Mouse (Mus musculus): ENCODE results near the gene A630023A22Rik. TPM values are rescaled to one million over a fixed set of nuclear protein-coding genes. Genes with fewer than 3 reads are reported as not detected.

Gene A630023A22Rik
- polyA plus RNA-seq, 1 experiment from 2014 or later, result not detected

DNA sequence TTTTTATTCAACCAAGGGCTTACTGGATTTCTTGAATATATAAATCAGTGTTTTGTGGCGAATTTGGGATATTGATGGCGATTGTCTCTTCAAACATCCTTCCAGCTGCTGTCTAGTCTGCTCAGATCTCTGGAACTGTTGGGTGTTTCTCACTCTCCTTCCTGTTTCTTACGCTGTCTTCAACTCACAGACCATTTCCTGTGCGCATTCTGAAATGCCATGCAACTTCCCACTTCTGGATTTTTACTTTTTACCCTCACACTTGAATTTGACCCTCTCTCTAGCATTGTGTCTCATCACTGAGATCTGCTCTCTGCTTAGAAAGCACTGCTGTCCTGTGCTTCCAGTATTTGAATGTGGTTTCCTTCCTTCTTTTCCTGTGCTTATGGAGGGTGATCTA, 5.0 kb upstream of the A630023A22Rik start:
- peak; percentile 24 for DNase-seq (ENCODE audit: low spot score)
- 70% methylated on average over 4 of the region's 4 CpGs for WGBS
- no peak overlapping the region for H3K4me3 ChIP-seq
- H3K27me3 ChIP-seq (ENCODE audit: insufficient read depth, poor library complexity, severe bottlenecking), result no peaks in the 10 kb centered on the region
- H3K27ac ChIP-seq, result no peak overlapping the region
- no peaks in the 10 kb centered on the region for H3K36me3 ChIP-seq
- H3K9me3 ChIP-seq, result no peaks in the 10 kb centered on the region
- H3K4me1 ChIP-seq, result peaks cover 16% of the 10 kb centered on the region

DNA sequence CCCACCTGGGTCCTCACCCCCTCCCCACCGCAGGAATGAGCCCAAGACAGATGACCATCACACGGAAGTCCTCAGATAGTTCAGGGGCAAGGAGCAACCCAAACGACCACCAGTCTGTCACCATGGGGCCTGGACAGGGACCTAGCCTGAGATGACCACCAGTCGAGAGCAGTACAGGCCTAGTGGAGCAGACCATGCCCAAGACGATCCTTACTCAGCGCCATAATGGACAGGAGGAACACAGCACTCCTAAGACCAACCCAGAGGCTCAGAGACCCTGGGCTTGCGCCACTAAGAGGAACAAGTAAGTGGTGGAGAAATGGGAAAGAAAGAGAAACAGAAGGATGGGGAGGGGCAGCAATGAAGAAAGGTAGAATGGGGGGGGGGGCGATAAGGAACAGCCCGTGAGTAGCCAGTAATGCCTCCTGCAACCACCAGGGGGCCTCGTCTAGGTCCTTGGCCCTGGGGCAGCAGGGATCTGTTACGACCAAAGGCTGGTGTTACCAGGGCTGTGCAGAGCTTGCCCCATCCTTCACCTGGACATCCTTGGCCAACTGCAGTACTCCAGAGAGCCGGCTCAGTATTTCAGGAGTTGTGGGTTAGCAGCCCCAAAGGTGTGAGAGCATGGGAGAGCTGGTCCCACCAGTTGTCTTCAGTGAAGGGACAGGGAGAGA, 4.0 kb upstream of the A630023A22Rik start:
- DNase-seq (ENCODE audit: low spot score), result peak; percentile 65
- no peaks in the 10 kb centered on the region for H3K9me3 ChIP-seq
- H3K27me3 ChIP-seq (ENCODE audit: insufficient read depth, poor library complexity, severe bottlenecking), result no peaks in the 10 kb centered on the region
- H3K36me3 ChIP-seq, result no peaks in the 10 kb centered on the region
- H3K4me3 ChIP-seq, result no peak overlapping the region
- no peak overlapping the region for H3K27ac ChIP-seq
- 50% methylated on average over 12 of the region's 12 CpGs for WGBS
- peaks cover 16% of the 10 kb centered on the region for H3K4me1 ChIP-seq

DNA sequence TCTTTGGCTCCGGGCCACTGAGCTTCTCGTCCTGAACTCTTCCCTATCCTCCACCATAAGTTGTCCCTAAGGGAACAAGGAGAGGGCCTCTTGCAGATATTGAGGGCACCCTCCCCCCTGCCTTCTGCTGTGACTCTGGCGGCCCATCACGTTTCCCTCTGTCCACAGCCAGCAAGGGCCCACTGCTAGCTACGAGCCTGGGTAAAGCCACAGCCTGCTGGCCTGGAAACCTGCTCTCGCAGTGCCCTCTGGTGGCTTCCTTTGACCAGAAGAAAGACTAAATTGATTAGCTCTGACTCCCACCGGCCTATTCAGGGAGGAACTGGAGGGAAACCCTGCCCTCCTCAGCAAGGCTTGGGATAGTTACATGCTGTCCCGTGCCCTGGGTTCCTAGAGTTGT, 2.3 kb upstream of the A630023A22Rik start:
- Histone ChIP-seq H3K9me3 (no peaks in the 10 kb centered on the region), H3K27me3 (ENCODE audit: insufficient read depth, poor library complexity, severe bottlenecking) (no peaks in the 10 kb centered on the region)
- WGBS, result 23% methylated on average over 8 of the region's 8 CpGs

DNA sequence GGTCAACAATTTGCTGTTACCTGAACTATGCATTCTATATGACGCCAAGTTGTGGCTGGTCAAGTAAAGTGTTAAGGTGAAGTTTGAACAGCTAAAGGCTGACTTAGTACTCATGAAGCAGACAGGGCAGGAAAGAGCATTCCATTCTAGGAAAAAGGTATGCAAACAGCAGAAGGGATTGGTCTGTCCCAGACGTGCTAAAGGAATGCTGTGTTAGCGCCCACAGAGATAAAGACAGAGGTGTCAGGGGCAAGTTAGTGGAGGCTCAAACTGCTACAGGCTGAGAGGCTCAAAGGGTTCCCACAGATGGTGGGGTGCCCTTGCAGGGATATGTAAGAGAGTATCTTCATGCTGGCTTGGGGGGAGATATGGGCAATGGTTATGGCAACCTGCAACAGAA, 1.3 kb upstream of the A630023A22Rik start:
- peak; percentile 52 for DNase-seq (ENCODE audit: low spot score)
- no peak overlapping the region for H3K27ac ChIP-seq
- WGBS, result 38% methylated on average over 3 of the region's 3 CpGs
- H3K36me3 ChIP-seq, result no peaks in the 10 kb centered on the region
- H3K4me3 ChIP-seq, result no peak overlapping the region
- no peaks in the 10 kb centered on the region for H3K9me3 ChIP-seq
- no peaks in the 10 kb centered on the region for H3K27me3 ChIP-seq (ENCODE audit: insufficient read depth, poor library complexity, severe bottlenecking)
- H3K4me1 ChIP-seq, result peaks cover 16% of the 10 kb centered on the region

More for the DNA sequence above, 2.3 kb upstream of the A630023A22Rik start:
- DNase-seq (ENCODE audit: low spot score), result peak; percentile 87
- Histone ChIP-seq H3K4me3 (no peak overlapping the region), H3K27ac (no peak overlapping the region), H3K4me1 (peaks cover 16% of the 10 kb centered on the region), H3K36me3 (no peaks in the 10 kb centered on the region)

DNA sequence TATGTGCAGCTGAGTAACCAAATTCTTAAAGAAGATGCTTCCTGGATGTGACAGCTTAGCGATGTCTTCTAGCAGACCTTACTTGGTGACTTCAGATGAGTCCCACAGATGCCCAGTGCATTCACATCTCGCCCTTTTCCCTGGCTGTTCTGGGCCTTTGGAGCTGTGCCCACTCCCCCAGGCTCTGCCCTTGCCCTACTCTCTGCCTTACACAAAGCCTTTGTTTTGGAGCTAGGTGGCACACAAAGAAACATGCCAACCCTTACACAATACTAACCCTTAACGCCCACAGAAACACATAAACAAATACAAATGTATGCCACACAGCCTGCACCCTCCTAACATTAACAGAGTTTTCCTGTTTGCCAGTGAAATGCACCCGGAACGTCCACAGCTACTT, 6.4 kb downstream of the A630023A22Rik start:
- no peaks in the 10 kb centered on the region for H3K9me3 ChIP-seq
- H3K4me1 ChIP-seq, result no peaks in the 10 kb centered on the region
- WGBS, result 67% methylated on average over 5 of the region's 5 CpGs
- H3K4me3 ChIP-seq, result no peak overlapping the region
- no peak overlapping the region for H3K27ac ChIP-seq
- no peaks in the 10 kb centered on the region for H3K36me3 ChIP-seq
- H3K27me3 ChIP-seq (ENCODE audit: insufficient read depth, poor library complexity, severe bottlenecking), result no peaks in the 10 kb centered on the region
- no peak for DNase-seq (ENCODE audit: low spot score)

DNA sequence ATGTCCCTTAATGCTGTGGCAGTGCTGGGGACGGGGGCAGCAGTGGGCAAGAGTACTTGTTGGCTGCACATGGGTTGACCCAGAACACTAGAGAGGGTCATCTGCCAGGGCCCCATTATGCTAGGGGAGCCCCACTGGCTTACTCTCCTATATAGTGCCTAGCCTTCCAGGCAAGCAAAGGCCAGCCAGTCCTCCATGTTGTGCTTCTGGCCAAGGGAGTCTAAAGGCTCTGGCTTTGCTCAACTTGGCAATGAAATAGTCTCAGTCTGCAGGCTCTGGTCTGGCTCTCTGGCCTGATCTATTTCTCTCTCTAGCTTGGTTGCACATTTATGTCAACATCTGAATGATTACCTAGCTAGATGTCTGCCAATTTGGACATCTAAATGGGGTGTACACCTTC, 9.7 kb downstream of the A630023A22Rik start:
- Histone ChIP-seq H3K9me3 (no peaks in the 10 kb centered on the region), H3K27me3 (ENCODE audit: insufficient read depth, poor library complexity, severe bottlenecking) (0 out of 2 replicates have a peak, but pooled peaks cover 16% of the 10 kb centered on the region), H3K4me3 (no peak overlapping the region), H3K4me1 (no peaks in the 10 kb centered on the region), H3K27ac (no peak overlapping the region), H3K36me3 (no peaks in the 10 kb centered on the region)
- DNase-seq (ENCODE audit: low spot score), result no peak
- WGBS, result 85% methylated on average over 1 of the region's 1 CpGs

DNA sequence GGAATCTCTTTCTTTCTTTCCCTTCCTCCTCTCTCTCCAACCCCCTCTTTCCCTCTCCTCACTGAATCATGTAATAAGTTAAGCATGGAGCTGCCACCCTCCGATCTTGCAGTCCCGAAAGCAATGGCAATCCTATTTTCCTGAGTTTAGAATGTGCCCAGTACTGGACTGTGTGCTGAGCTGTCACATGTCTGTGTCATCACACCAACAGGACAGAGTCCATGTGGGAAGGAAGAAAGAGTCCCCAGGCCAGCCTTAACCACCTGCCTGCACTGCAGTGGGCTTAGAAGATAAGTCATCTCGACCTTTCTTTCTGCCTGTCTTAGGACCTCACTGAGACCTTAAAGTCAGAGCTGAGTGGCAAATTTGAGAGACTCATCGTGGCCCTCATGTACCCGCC, 11.1 kb downstream of the A630023A22Rik start:
- no peaks in the 10 kb centered on the region for H3K9me3 ChIP-seq
- H3K27me3 ChIP-seq (ENCODE audit: insufficient read depth, poor library complexity, severe bottlenecking), result 0 out of 2 replicates have a peak, but pooled peaks cover 16% of the 10 kb centered on the region
- H3K27ac ChIP-seq, result no peak overlapping the region
- no peaks in the 10 kb centered on the region for H3K4me1 ChIP-seq
- DNase-seq (ENCODE audit: low spot score), result no peak
- 82% methylated on average over 5 of the region's 5 CpGs for WGBS
- H3K4me3 ChIP-seq, result no peak overlapping the region
- H3K36me3 ChIP-seq, result no peaks in the 10 kb centered on the region

DNA sequence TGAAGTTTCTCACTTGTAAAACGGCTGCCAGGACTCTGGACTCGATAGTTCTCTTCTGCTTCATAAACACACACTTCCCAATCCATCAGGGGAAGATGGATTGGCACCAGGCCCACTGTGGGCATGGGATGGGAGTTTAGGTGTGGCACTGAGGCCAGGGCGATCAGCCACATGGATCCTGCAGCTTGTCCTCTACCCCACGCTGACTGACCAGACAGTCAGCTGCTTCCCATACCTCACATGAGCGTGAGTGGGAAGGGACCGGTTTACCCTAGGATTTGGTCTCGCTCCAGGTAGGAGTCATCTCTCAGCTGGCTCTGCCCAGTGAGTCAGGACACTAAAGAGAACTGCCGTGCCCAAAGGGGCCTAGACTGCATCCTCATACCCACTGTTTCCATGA, 12.8 kb downstream of the A630023A22Rik start:
- no peak overlapping the region for H3K27ac ChIP-seq
- no peak for DNase-seq (ENCODE audit: low spot score)
- no peaks in the 10 kb centered on the region for H3K36me3 ChIP-seq
- no peaks in the 10 kb centered on the region for H3K4me1 ChIP-seq
- H3K4me3 ChIP-seq, result no peak overlapping the region
- H3K9me3 ChIP-seq, result no peaks in the 10 kb centered on the region
- H3K27me3 ChIP-seq (ENCODE audit: insufficient read depth, poor library complexity, severe bottlenecking), result 0 out of 2 replicates have a peak, but pooled peaks cover 16% of the 10 kb centered on the region
- WGBS, result 82% methylated on average over 8 of the region's 8 CpGs

DNA sequence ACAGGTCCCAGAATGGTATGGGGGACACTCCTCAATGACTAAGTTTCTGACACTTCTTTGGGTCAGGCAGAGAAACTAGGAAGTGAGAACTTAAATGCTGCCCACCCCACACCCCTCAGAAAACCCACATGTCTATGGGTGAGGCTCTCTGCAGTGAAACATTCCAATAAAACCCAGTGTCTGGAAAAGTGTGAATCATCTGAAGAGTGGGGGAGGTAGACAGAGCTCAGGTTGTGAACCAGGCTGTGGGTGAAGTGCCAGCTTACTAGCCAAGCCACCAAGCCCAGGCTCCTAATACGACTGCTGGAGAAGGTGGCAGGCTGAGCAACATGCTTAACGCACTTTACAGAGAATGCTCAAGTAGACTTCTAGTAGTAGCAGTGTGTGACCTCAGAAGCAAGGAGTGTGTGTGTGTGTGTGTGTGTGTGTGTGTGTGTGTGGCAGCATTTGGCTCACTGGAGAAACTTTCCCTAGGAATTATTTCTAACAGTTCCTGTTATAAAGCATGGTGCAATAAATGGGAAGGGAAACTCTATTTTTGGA, 14.6 kb downstream of the A630023A22Rik start:
- peaks cover 25% of the 10 kb centered on the region; the same call in 1 of the 2 replicates for H3K27me3 ChIP-seq (ENCODE audit: insufficient read depth, poor library complexity, severe bottlenecking)
- H3K4me3 ChIP-seq, result no peak overlapping the region
- WGBS, result 68% methylated on average over 2 of the region's 2 CpGs
- no peaks in the 10 kb centered on the region for H3K4me1 ChIP-seq
- H3K9me3 ChIP-seq, result no peaks in the 10 kb centered on the region
- H3K36me3 ChIP-seq, result no peaks in the 10 kb centered on the region
- H3K27ac ChIP-seq, result no peak overlapping the region
- no peak for DNase-seq (ENCODE audit: low spot score)

DNA sequence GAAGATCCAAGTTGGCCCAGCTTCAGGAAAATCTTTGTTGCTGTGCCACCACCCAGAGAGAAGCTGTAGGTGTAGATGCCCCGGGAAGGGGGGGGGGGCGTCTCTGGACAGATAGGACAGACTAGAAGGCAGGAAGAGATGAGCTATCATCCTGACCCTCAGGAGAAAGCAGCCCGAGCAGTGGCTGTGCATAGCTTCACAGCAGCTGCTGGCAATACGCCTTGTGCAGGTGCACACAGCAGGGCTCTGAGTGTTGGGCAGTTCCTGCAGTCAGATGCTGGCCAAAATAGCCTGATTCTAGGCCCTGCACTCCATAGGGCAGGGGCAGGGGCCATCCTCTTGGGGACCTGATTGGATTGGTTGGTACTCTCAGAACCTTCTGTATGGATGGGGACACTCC, 15.7 kb downstream of the A630023A22Rik start:
- no peak for DNase-seq (ENCODE audit: low spot score)
- H3K27me3 ChIP-seq (ENCODE audit: insufficient read depth, poor library complexity, severe bottlenecking), result peaks cover 30% of the 10 kb centered on the region; the same call in 1 of the 2 replicates
- H3K4me3 ChIP-seq, result no peak overlapping the region
- no peaks in the 10 kb centered on the region for H3K4me1 ChIP-seq
- no peak overlapping the region for H3K27ac ChIP-seq
- no peaks in the 10 kb centered on the region for H3K36me3 ChIP-seq
- no peaks in the 10 kb centered on the region for H3K9me3 ChIP-seq
- WGBS, result 62% methylated on average over 4 of the region's 4 CpGs

DNA sequence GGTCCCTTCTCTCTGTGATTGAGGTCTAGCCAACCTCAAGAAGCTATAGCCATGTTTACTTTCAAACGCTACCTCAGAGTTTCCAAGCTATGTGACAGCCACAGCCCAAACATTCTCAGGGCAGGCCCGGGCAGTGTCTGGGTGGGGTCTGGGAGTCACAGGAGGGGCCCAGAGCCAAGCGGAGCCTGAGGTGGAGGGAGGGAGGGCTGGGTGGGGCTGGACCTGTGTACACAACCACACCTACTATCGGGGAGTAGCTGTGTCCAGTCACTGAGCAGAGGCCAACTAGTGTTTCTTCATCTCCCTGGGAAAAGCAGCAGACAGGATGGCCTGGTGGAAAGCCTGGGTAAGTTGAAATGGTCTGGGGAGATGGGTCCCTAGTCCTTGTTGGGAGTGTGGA, 16.8 kb downstream of the A630023A22Rik start, which contains the start of gene Anxa8:
TSS of gene Anxa8 (plus strand) at position 251 of the 400 bp plus-strand sequence.
- no peak within 1 kb of the TSS for H3K27ac ChIP-seq
- DNase-seq (ENCODE audit: low spot score), result no peak
- H3K9me3 ChIP-seq, result no peaks in the 10 kb centered on the region
- H3K4me1 ChIP-seq, result no peaks in the 10 kb centered on the region
- 62% methylated on average over 4 of the region's 4 CpGs for WGBS
- no peaks in the 10 kb centered on the region for H3K36me3 ChIP-seq
- no peak within 1 kb of the TSS for H3K4me3 ChIP-seq
- H3K27me3 ChIP-seq (ENCODE audit: insufficient read depth, poor library complexity, severe bottlenecking), result peaks cover 36% of the 10 kb centered on the region; the same call in 1 of the 2 replicates

DNA sequence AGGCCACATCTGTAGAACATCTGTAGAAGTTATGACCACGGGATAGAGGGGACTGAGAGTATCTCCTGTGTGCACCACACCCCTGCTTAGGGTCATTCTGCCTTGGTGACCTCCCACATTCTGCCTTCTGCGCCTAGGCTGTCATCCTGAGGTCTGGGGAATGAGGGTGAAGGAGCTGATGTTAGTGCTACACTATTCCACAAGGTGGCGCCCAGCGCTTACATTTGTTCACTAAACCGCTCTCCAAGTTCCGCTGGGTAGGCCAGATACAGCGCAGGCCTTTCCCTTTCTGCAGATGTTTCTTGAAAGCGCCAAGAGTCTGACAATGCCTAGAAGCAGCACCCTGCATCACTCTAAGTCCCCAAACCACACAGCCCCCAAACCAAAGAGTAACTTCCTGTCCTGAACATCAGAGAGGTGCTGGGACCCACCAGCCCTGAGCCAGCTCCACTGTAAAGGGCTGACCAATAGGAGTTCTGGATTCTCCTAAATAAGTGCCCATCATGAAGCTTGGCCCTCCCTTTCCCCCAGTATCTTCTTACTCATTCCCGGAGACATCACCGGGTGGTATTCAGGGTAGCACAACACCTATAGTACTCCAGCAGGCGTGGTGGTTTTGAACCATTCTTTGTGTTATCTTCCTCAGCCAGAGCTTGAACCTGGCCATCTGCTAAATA, 22.1 kb downstream of the A630023A22Rik start:
- 9% methylated on average over 11 of the region's 11 CpGs for WGBS
- H3K4me1 ChIP-seq, result 0 out of 2 replicates have a peak, but pooled peaks cover 3% of the 10 kb centered on the region

DNA sequence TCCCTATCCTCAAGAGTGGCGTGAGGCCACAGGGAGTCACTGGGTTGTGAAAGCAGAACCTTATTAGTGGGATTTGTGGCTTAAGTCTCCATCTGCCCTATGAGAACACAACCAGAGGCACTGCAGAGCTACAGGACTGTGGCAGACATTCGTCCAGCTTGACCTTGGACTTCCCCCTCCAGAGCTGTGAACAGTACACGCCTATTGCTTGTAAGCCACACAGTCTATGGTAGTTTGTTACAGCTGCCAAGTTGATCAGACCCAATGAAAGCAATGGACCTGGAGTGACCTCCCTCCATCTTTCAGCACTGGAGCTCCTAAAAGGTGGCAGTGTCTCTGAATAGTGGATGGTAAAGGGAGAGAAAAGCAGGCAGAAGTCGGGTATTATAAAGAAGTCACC, 24.3 kb downstream of the A630023A22Rik start:
- Histone ChIP-seq H3K4me1 (0 out of 2 replicates have a peak, but pooled peaks cover 3% of the 10 kb centered on the region), H3K4me3 (no peak overlapping the region), H3K9me3 (no peaks in the 10 kb centered on the region), H3K27ac (no peak overlapping the region), H3K27me3 (ENCODE audit: insufficient read depth, poor library complexity, severe bottlenecking) (peaks cover 23% of the 10 kb centered on the region; the same call in 1 of the 2 replicates), H3K36me3 (no peaks in the 10 kb centered on the region)
- no peak for DNase-seq (ENCODE audit: low spot score)
- 66% methylated on average over 4 of the region's 4 CpGs for WGBS

More for the DNA sequence above, 22.1 kb downstream of the A630023A22Rik start:
- Histone ChIP-seq H3K36me3 (no peaks in the 10 kb centered on the region), H3K4me3 (no peak overlapping the region), H3K27ac (no peak overlapping the region), H3K27me3 (ENCODE audit: insufficient read depth, poor library complexity, severe bottlenecking) (peaks cover 27% of the 10 kb centered on the region; the same call in 1 of the 2 replicates), H3K9me3 (no peaks in the 10 kb centered on the region)
- peak; percentile 87 for DNase-seq (ENCODE audit: low spot score)

Data from heart, embryonic 10.5 days (tissue).